Mouse (Mus musculus) gastrocnemius, postnatal 36 days (tissue): ENCODE results near the gene Gm10570. TPM values are rescaled to one million over a fixed set of nuclear protein-coding genes. Genes with fewer than 3 reads are reported as not detected.

Source experiments
- DNase-seq, 2 experiments: peaks; one replicate each; pipeline ENCODE4 v3.0.0; 2022
- intact Hi-C: fragments of 180-260 bp; cut with DNase I; formaldehyde crosslinking; loops from one replicate; pipeline ENCODE4 v1.15.1; 2025
- total RNA-seq, 2 experiments: library from RNA; stranded (reverse); gene quantifications; 2 replicates each; pipeline ENCODE4 v1.2.3; 2021

Gm10570 gene
- total RNA-seq, 2 experiments from 2014 or later, result 0.77 TPM; not detected in 1

DNA sequence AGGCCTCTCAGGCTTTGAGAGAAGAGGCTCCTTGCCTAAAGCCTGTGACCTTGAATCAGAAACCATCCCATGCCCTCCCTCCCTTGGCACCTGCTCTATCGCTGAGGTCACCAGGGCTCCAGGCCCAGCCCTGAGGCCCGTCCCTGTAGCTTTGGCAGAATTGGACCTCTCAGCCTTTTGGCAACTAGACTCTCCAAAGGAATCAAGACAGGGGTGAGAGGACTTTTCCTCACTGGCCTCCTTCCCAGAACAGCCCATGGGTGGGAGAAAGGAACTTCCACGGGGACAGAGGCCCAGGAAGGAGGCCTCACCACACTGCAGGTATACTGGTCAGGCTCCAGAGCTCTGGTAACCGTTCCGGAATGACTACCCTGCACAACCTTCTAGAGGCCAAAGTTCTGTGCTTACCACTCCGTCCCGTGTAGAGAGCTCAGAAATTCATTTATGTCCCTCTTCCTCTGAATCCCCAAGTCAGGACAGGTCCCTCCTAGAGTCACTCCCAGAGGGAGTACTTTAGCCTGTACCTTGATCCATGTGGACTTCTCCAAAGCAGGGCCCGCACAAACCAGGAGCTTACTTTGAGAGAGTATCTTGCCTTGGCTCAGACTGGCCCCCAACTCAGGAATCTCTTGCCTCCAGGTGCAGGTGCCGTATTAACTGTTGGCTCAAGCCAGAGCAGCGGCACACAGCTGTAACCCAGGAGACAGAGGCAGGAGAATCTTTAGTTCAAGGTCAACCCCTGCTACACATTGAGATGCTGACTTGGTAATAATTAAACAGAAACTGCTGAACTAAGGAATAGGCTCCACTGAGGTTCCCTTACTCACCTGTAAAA lies 1.5 kb downstream of the Gm10570 start:
- DNase-seq, result peak; percentile 38 to 50
- intact Hi-C loops, result no loop called here

DNA sequence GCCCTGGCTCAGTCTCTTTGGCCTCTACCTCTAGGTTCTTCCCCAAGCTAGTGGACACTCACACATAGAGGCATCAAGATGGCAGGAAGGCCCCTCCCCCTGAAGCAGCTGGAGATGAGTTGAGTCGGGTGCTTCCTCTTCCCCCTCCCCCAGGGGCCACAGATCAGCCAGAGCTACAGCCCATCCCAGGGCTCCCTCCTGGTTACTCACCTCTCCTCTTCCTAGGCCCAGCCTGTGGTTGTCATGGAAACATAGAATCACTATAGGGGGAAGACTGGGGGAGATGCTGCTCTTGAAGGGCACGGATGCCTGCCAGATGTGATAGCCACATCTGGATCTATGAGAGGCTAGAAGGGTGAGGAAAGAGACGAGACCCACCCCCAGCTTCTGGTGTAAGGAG lies 3.7 kb downstream of the Gm10570 start:
- intact Hi-C loops, result no loop called here
- no peak for DNase-seq

DNA sequence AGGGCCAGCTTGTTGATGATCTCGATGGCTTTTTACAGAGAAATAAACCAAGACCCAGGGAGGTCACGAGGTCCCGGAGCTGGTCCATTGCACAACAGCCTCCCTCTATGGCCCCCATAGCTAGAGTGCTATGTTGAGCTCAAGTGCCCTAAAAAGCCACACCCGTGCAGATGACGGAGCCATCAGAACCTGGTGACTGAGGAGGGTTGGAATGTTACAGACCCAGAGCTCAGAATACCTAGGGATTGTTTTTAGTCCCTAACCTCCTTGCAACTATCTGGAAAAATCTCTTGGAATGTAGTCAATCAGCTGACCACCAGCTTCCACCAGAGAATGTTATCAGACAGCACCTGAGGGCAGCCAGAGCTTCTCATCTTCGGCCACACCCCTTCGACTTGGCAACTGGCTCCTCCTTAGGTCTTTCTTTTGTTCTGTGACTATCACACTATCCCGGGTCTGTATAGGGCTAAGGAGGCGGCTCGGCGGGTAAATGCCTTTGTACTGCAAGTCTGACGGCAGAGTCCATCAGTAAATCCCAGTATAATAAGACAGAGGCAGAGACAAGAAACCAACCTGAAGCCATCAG lies 6.1 kb downstream of the Gm10570 start:
- no peak for DNase-seq
- intact Hi-C loops, result no loop called here

DNA sequence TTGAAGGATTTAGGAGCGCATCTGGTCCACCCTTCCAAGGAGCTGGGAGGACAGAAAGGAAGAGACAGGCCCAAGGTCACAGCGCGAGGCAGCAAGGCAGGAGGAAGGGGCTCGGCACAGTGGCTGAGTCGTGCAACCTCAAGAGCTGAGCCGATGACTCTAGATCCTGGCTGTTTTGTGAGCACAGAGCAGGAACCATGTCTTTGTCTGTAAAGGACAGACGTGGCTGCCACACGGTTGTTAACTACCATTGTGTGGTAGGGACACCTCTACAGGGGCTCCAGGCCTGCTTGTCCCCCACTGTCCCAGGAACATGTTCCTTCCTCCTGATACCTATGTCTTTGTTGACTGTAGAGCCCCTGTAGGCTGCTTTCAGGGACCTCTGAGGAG lies 8.8 kb downstream of the Gm10570 start:
- no peak for DNase-seq
- intact Hi-C loops, result no loop called here

DNA sequence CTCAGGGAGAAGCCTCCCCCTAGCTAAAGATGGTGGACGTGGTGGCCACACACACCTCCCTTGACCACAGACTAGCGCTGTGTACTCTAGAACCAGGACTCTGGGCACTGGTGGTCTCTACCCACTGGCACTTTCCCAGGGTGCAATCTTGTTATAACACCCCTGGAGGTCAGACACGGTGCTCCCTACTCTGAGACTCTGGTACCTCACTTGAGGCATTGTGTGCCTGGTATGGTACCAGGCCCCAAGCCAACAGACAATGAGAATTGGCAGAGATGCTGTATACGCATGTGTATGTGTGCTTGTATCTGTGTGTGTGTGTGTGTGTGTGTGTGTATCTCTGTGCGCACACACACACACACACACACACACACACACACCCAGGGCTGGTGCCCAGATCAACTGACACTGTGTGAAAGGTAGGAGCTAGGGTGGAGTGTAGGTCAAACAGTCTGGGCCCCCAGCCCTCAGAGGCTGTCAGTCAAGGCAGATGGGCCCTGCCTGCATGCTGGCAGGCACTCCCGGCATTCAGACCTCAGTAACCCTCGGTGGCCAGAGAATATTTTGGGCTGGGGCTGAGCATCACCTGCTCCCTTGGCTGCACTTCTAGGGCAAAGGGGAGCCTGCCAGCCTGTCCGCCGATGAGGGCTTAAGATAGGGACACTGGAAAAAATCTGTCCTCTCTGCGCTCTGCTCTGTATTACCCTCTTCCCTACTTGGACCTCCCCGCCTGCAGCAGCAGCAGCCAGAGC lies 9.4 kb downstream of the Gm10570 start:
- DNase-seq, result peak; percentile 65 to 76
- intact Hi-C loops, result no loop called here

DNA sequence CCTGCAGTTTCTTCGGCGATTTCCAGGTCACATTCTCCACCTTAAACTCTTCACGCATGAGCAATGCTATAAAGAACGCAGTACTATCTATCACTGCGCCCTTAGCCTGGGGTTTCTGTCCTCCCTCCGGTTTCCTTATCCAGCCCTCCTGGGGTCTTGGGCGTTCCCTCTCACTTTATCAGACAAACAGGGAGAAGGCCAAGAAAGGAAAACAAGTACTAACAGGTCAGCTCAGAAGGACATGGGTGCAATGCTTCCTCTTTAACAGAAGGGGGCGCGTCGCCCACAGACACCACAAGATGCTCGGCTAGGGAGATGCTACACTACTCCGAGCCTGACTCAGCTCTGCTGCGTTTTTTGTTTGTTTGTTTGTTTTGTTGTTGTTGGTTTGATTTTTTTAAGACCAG lies 11.3 kb downstream of the Gm10570 start:
- no peak for DNase-seq
- intact Hi-C loops, result no loop called here

DNA sequence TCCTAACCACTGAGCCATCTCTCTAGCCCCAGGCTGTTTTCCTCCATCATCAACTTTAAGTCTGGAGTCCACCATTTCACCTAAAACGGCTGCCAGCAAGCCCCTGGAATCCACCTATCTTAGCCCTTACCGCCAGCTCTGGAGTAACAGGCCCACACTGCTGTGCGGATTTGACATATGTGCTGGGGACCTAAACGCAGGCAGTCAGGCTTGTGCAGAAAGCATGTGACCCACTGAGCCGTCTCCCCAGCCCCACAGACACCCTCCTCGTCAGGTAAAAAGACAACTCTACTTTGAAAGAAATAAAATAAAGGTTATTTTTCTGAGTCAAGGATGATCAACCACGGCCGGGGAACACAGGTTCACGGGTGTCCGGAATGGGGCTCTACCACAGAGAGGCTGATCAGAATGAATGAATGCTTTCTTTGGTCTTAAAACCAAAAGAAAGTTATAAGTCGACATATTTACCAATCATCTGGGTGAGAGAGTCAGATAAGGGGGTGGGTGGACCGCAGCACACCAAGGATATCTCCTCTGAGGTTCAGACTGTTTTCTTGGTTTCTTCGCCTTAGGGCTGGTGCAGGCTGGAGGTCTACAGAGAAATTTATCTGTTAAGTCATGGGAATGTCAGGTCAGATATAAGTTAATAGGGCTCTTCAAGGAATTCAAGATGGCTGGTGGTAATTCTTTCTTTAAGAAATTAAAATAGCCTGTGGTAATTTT lies 12.1 kb downstream of the Gm10570 start:
- no peak for DNase-seq
- intact Hi-C loops, result no loop called here

DNA sequence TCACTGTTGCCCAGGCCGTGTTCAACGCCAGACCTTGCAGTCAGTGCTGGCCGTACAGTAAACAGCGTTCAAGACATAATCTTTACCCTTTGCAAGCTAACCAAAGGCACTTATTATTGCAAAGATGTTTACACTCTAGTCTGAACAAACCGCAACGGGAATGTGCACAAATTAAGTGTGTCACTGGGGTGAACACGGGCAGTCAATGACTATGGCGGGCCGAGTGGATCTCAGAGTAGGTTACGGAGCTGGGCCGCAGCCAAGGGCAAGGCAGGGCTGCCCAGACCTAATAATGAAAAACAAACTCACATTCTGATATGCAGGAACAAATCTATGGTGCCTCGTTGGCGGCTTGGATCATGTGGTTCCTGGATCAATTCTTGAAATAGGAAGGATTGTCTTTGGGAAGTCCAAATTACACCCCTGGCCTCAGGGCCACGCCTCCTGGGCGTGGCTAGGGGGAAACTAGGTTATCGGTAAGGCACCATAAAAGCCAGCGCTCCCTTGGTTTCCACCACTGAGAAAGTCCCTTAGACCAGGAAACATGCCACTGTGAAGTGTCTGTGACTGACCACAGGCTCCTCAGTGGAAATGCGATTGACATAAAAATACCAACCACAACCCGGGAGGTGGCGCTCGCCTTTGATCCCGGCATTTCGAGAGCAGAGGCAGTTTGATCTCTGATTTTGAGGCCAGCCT lies 13.3 kb downstream of the Gm10570 start:
- intact Hi-C loops, result no loop called here
- DNase-seq, result no peak

DNA sequence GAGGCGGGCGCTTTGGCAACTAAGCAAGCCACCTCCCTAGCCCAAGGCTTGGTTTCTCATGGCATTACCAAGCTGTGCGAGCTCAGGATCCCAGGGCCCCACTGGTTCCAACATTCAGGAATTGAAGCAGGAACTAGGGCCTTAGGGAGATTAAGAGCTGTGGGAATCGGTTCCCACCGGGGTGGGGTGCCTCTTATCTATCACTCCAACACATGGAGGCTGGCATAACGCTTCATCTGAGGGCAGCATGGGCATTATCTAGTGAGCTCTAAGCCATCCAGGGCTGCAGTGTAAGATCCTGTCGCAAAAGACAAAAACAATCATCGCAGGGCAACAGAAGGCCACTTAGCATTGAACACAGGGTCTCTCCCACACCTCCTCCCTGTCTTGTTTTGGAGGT lies 14.0 kb downstream of the Gm10570 start:
- intact Hi-C loops, result no loop called here
- no peak for DNase-seq

DNA sequence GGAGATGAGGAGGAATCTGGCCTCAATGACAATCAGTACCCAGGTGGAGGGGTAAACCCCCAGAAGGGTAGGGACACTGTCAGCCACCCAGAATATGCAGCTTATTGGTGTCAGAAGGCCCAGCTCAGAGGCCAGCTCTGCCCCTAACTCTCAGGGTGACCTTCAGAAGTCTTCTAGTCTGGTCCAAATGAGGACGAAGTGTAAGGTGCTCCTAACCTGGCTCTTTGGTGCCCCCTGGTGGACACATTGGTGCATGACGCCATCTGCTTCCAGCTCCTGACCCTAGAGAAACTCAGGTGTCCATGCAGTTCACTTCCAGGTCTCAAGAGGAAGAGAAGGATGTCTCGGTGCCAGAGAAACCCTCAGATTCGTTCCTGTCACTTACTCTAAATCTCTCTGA lies 16.2 kb downstream of the Gm10570 start:
- peak; percentile 51 to 55 for DNase-seq
- intact Hi-C loops, result loop anchor here (2.0 kb wide), 1 partner anchor 93 kb away; no protein-coding TSS in a partner anchor

DNA sequence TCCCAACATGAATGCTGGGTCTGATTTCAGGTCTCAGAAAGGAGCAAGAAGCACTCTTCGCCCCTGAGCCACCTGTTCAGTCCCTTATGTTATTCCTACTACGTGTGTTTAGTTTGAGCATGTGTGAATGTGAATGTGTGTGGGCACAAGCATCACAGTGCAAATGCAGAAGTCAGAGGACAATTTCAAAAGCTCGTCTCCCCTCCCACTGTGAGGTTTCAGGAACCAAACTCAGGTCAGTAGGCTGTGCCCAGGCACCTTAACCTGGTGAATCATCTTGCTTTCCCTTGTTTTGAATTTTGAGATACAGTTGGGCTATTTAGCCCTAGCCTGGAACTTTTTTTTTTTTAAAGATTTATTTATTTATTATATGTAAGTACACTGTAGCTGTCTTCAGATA lies 18.6 kb downstream of the Gm10570 start:
- intact Hi-C loops, result no loop called here

DNA sequence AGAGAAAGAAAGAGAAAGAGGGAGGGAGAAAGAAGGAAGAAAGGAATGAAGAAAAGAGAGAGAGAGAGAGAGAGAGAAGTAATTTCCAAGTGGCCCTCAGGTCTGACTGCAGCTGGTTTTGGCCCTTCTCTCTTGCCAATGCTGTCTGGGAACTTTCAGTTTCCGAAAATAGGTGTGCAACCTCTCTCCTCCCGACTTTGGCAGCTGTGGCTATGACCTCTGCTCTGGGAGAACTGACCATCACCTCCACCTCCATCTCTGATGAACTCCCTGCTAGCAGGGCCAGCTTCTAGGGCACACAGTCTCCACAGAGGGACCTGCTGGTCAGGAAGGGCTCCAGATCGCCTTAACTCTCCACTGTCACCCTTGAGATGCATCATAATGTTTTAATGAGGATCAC lies 21.9 kb downstream of the Gm10570 start:
- intact Hi-C loops, result no loop called here
- DNase-seq, result no peak

More for the DNA sequence above, 18.6 kb downstream of the Gm10570 start:
- DNase-seq, result no peak

DNA sequence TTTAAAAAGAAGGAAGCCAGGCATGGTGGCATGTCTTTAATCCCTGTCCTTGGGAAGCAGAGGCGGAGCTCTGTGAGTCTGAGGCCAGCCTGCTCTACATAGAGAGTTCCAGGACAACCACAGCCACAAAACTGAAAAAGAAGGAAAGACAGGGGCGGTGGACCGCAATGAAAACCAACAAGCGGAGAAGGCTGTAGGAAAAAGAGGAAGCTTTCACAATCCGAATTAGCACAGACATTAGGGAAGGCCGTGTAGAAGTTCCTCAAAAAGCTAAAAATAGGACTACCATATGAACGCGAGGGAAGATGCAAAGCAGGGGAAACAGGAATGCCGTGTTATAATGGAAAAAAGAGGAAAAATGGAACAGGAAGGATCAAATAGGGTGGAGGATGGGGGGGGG lies 24.6 kb downstream of the Gm10570 start:
- intact Hi-C loops, result no loop called here
- DNase-seq, result no peak

DNA sequence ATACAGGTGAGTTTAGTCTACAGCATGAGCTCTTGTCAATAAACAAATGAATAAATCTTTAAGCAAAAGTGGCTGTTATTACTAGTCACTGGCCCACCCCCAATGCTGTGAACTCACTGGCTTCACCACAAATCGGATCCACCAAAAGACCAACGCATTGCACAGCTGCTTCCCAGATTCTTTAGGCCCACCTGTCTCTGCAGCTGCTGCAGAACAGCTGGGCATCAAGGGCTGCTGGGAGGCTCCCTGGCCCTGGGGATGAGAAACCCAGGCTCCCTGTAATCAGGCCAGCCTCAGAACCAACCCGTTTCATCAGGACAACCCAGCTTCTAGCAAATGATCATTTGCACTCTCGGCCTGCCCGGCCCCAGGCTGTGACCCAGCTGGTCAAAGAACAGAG lies 25.6 kb downstream of the Gm10570 start:
- no peak for DNase-seq
- intact Hi-C loops, result no loop called here

DNA sequence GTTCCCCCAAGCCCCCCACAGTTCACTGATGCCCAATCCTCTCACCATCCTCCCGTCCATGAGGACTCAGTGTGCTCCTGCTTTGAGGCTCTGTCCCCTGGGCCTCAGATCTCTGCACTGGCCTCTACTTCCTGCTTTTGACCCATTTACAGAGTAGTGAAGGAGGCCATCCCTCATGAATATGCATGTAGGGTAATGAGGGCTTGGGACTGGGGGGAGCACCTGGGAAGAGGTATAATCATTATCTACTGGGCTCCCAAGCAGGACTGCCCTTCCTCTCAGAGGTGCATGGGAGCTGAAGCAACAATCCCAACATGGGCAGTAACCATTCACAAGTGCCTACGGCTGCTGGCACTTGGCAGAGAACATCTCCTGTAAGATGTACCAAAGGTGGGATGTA lies 29.4 kb downstream of the Gm10570 start, which contains the start of gene Serinc2:
Gene Serinc2, minus strand, starts transcription at position 101 of the 400 bp plus-strand sequence.
- intact Hi-C loops, result no loop called here
- DNase-seq, result no peak

DNA sequence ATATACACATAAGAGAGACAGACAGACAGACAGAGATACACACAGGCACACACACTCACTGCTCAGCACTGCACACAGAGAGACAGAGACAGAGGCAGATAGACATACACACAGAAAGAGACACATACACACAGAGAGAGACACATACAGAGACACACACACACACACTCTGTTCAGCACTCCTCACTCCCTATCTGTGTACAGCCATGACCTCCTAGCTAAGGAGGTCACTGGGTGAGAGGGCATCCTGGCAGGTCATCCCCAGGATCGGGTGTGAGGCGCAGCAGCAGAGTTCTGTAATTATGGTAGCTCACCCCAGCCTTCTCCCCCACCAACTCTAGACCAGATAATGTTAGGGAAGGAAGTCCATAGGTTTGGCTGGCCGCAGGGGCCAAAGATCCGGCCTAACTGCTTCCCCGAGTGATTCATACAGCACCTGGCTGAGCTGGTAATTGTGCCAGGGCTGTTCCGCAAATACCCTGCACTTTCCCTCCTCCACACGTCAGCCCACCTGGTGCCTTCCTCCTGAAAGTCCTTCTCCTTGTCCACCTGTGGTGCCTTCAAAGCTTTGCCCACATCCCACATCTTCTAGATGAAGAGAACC lies 31.8 kb downstream of the Gm10570 start:
- intact Hi-C loops, result no loop called here
- DNase-seq, result no peak

DNA sequence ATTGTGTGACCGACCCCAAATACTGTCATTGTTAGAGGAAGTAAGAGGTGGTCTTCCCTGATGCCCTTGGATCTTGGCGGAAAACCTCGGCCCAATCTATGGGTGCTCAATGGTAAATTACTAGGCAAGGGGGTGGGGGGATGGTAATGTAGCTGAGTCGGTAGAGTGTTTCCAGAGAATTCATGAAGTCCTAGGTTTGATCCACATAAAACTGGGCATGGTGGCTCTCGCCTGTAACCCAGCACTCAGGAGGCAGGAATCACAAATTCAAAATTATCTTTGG lies 32.7 kb downstream of the Gm10570 start:
- DNase-seq, result no peak
- intact Hi-C loops, result no loop called here

DNA sequence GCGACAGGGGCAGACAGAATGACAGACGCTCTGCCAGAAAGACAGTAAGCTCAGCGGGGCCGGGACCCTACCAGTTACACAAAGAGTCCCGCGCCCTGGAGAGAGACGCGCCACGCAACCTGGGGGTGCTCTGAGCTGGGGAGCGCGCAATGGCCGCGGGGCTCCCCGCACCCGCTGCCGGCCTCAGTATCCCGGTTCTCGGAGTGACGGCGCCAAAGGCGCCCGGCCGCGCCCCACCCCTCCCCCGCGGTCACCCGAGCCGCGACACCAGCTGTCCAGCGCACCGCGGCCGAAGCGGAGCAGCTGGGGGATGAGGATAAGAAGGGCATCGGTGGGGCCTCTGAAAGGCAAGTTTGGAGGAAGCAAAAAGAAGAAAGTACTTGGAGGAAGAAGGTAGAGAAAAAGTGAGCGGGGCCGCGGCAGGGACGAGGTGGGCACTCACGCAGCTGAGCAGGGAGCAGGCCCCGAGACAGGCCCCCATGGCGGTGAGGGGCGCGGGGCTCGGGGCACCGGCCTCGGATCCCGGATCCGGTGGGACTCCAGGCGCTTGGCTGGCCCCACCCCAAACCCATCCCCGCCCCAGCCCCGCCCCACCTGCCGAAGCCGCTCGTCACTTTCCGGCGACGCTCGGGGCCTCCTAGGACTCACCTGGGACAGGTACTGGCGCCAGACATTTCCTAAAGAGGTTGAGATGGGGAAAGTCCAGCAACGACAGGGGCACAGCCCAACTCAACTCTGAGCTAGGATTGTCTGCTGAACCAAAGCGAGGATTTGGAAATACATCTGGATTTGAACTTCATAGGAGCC lies 33.3 kb downstream of the Gm10570 start:
- intact Hi-C loops, result no loop called here
- no peak for DNase-seq

DNA sequence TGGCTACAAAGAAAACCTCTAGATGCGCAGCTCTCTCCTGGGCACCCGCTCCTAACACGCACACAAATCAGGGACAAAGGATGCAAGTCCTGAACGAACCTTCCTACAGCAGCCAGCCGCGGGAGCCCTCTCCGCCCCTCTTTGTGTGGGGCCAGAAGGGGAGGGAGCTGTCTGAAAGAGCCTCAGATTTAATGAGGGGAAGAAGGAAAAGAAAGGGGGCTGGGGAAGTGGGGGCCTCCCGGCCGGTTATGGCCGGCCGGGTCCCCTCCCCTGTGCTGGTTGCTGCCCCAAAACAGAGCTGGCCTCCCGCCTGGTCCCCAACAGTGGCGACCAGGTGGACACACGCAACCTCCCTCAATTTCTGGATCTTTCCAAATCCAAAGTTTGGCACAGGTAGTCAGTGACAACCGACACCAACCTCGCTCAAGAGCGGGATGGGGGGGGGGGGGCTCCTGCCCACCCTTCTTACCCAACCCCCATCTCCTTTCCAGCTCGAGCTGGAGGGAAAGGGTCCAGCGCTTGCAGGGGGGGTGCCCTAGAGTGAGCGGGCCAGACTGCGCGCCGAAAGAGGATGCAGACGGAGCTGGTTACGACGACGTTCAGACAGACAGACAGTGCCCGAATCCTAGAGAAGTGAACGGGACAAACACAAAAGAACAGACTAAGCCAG lies 34.0 kb downstream of the Gm10570 start:
- DNase-seq, result no peak
- intact Hi-C loops, result no loop called here
